Mouse (Mus musculus): ENCODE results near the gene Ankrd12. TPM values are rescaled to one million over a fixed set of nuclear protein-coding genes. Genes with fewer than 3 reads are reported as not detected.

Gene Ankrd12
- total and polyA plus RNA-seq, 3 experiments = 9.6 to 13.3 TPM; not detected in 1

DNA sequence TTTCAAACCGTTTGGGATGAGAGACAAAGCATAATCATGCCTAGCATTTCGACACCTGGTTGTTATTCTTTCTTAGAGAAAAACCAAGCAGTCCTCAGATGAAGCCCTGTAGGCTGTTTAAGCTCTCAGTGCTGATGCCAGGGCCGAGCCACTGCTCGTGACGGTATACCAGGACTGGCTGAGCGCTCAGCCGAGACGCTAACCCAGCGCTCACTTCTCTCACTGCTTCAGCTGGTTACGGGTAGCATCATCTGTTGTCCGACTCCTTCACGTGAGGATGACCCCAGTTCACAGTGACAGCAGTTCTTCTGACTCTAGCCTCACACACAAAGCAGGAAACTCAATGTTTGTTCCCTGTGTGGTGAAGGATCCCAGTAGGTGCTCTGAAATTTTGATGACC is 136.7 kb downstream of the Ankrd12 start:
- Histone ChIP-seq H3K79me2 (ENCODE audit: control insufficient read depth, insufficient read depth, low read length, poor library complexity) (no peaks in the 10 kb centered on the region), H3K27ac (ENCODE audit: control insufficient read depth, low read depth, low read length) (no peak overlapping the region), H3K9me3 (replicated peaks; ENCODE audit: insufficient read depth, low read length) (no peaks in the 10 kb centered on the region), H3K4me1 (ENCODE audit: control insufficient read depth in 1 of 2, insufficient read depth in 2 of 2, low read length in 2 of 2) (peaks cover 5 to 7% of the 10 kb centered on the region in 2 experiments), H3K4me3 (ENCODE audit: control insufficient read depth in 1 of 2, insufficient read depth in 1 of 2, low read depth in 2 of 2, low read length in 2 of 2) (no peak overlapping the region), H3K27me3 (ENCODE audit: control insufficient read depth in 1 of 2, insufficient read depth in 2 of 2, low read length in 2 of 2) (no peaks in the 10 kb centered on the region), H3K9ac (ENCODE audit: control insufficient read depth, low read depth, low read length, poor library complexity, severe bottlenecking) (no peak overlapping the region), H3K36me3 (ENCODE audit: control insufficient read depth in 1 of 2, insufficient read depth in 2 of 2, low read length in 2 of 2) (peaks cover 2 to 9% of the 10 kb centered on the region in 2 experiments)
- no peak for DNase-seq (ENCODE audit: low read depth, low spot score)
- TF ChIP-seq MEF2A (IDR thresholded peaks at IDR 0.05; ENCODE audit: extremely low read depth, insufficient replicate concordance, low read depth, low read length, poor library complexity, severe bottlenecking) (no peak), SIN3A (IDR thresholded peaks at IDR 0.05; ENCODE audit: low read length) (no peak)

DNA sequence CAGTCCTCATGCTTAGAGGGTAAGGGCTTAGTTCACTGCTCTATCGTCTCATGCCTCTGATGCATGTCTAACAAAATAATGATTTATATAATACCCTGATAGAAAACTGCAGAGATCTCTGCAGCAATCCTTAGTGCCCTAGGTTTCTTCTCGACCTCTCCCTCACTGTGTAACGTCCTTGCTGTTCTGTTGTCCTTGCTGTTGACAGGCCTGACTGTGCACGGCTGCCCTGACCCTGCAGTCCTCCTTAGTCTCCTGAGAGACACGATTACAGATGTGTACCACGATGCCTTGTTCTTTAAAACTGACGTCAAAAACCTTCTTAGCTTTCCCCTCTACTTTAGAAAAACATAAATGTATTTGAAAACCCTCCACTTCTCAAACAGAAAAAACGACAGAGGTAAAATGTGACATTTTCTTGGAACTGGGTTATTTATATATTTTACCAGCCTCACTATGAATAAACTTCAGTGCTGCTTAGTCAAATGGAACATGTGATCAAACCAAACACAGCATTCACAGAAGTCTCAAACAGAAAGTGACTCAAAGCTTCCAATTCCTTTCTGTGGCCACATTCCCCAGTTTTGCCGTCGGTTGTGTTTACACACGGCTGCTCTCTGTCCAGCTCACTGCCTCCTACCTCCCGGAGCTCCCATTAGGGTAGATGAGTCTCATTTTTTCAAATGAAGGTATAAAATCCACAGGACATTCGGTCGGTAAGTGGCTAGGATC is 137.3 kb downstream of the Ankrd12 start:
- Histone ChIP-seq H3K9me3 (replicated peaks; ENCODE audit: insufficient read depth, low read length) (no peaks in the 10 kb centered on the region), H3K79me2 (ENCODE audit: control insufficient read depth, insufficient read depth, low read length, poor library complexity) (no peaks in the 10 kb centered on the region), H3K4me1 (ENCODE audit: control insufficient read depth in 1 of 2, insufficient read depth in 2 of 2, low read length in 2 of 2) (0 out of 4 replicates have a peak, but pooled peaks cover 2% of the 10 kb centered on the region in 2 experiments), H3K4me3 (ENCODE audit: control insufficient read depth in 1 of 2, insufficient read depth in 1 of 2, low read depth in 2 of 2, low read length in 2 of 2) (no peak overlapping the region), H3K27me3 (ENCODE audit: control insufficient read depth in 1 of 2, insufficient read depth in 2 of 2, low read length in 2 of 2) (no peaks in the 10 kb centered on the region), H3K27ac (ENCODE audit: control insufficient read depth, low read depth, low read length) (no peak overlapping the region), H3K9ac (ENCODE audit: control insufficient read depth, low read depth, low read length, poor library complexity, severe bottlenecking) (no peak overlapping the region), H3K36me3 (ENCODE audit: control insufficient read depth in 1 of 2, insufficient read depth in 2 of 2, low read length in 2 of 2) (peaks cover 2 to 3% of the 10 kb centered on the region in 2 experiments)
- no peak for DNase-seq (ENCODE audit: low read depth, low spot score)
- TF ChIP-seq TBP (IDR thresholded peaks at IDR 0.05; ENCODE audit: low read depth, low read length) (no peak), SMC3 (IDR thresholded peaks at IDR 0.05; ENCODE audit: low read depth, low read length) (no peak), MEF2A (IDR thresholded peaks at IDR 0.05; ENCODE audit: extremely low read depth, insufficient replicate concordance, low read depth, low read length, poor library complexity, severe bottlenecking) (no peak), USF2 (IDR thresholded peaks at IDR 0.05; ENCODE audit: borderline replicate concordance in 1 of 2, insufficient read depth in 1 of 2, low read depth in 1 of 2, low read length in 2 of 2) (no peak), USF1 (IDR thresholded peaks at IDR 0.05; ENCODE audit: low read depth, low read length) (no peak), RAD21 (IDR thresholded peaks at IDR 0.05; ENCODE audit: low read depth, low read length) (no peak), MXI1 (IDR thresholded peaks at IDR 0.05; ENCODE audit: low read depth, low read length) (no peak), ZC3H11A (IDR thresholded peaks at IDR 0.05; ENCODE audit: low read depth, low read length) (no peak), HCFC1 (IDR thresholded peaks at IDR 0.05; ENCODE audit: low read depth, low read length) (no peak)

GRCm38 (mm10) chr17:65937671-65938070 is 139.2 kb downstream of the Ankrd12 start:
- Histone ChIP-seq H3K36me3 (ENCODE audit: control insufficient read depth in 1 of 2, insufficient read depth in 2 of 2, low read length in 2 of 2) (peaks cover 0 to under 1% of the 10 kb centered on the region in 2 experiments; a peak in 2 of 4 replicates), H3K4me3 (ENCODE audit: control insufficient read depth in 1 of 2, insufficient read depth in 1 of 2, low read depth in 2 of 2, low read length in 2 of 2) (no peak overlapping the region), H3K79me2 (ENCODE audit: control insufficient read depth, insufficient read depth, low read length, poor library complexity) (no peaks in the 10 kb centered on the region)

More at GRCm38 (mm10) chr17:65937671-65938070, 139.2 kb downstream of the Ankrd12 start:
- H3K9me3 ChIP-seq (replicated peaks; ENCODE audit: insufficient read depth, low read length) = no peaks in the 10 kb centered on the region
- no peak overlapping the region for H3K9ac ChIP-seq (ENCODE audit: control insufficient read depth, low read depth, low read length, poor library complexity, severe bottlenecking)
- DNase-seq (ENCODE audit: low read depth, low spot score) = no peak
- 0 out of 4 replicates have a peak, but pooled peaks cover 0 to 2% of the 10 kb centered on the region in 2 experiments for H3K4me1 ChIP-seq (ENCODE audit: control insufficient read depth in 1 of 2, insufficient read depth in 2 of 2, low read length in 2 of 2)
- H3K27me3 ChIP-seq (ENCODE audit: control insufficient read depth in 1 of 2, insufficient read depth in 2 of 2, low read length in 2 of 2) = no peaks in the 10 kb centered on the region
- TF ChIP-seq SMC3 (IDR thresholded peaks at IDR 0.05; ENCODE audit: low read depth, low read length) = no peak
- H3K27ac ChIP-seq (ENCODE audit: control insufficient read depth, low read depth, low read length) = no peak overlapping the region
